Mouse (Mus musculus): Measurements from ENCODE around the gene Wdr61.

- TF ChIP-seq POLR2A (IDR thresholded peaks at IDR 0.05; ENCODE audit: low read depth, low read length) (no peak), CTCF (IDR thresholded peaks at IDR 0.05; ENCODE audit: extremely low read depth, insufficient read depth, insufficient read length, insufficient replicate concordance) (no peak)
These were observed 62.4 kb downstream of the Wdr61 start for GRCm38 (mm10) chr9:54671962-54672361.
